Mouse (Mus musculus): ENCODE measurements at regions not wholly inside any gene's neighbourhood (a gene's known extent, or its start where the extent isn't known, plus 50 kb on each side); places are given as distances from the start of the nearest gene placed in this dataset.
A peak's percentile ranks its signal among the peaks of the same experiment; 100 is the strongest.

GRCm38 (mm10) chr5:53329591-53329990 lies 62.7 kb downstream of the Smim20 start:
- DNase-seq: no peak

DNA sequence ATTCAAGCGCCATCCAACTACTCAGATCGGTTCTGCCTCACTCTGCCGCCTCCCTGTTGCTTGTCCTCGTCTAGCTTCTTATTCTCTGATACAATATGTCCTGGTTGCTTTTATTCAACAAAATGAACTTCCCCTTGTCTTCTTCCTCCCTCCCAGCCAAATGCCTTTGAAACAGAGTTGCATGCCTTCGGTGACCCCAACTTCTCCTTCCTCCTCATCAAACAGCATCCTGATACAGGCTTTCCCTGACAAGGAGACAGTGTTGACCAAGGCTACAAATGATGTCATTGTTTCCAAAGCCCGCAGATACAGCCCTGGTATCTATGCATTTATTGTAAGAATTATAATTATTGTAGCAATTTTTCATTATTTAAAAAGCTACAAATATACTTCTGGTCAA lies 69.8 kb downstream of the Smim20 start:
- no peak for DNase-seq

GRCm38 (mm10) chr5:53337816-53338215 lies 70.9 kb downstream of the Smim20 start:
- no peak for DNase-seq

GRCm38 (mm10) chr5:53345164-53345563 lies 78.3 kb downstream of the Smim20 start:
- DNase-seq: no peak

DNA sequence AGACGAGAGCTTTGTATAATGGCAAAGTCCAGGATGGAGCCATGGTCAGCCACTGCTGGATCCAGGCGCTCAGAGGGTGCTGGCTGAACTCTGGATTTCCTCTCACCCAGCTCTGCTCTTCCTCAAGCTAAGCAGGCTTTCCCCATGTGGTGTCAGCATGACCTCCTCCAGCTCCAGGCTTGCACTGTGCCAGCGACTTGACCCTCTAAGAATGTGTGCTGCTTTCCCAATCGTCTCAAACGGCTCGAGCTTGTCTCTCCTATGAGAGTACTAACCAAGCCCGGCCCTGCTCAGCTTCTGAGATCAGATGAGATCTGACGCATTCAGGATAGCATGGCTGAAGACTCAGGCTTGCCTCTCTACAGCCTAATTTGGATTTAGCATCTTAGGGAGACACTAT lies 79.1 kb downstream of the Smim20 start:
- no peak for DNase-seq

DNA sequence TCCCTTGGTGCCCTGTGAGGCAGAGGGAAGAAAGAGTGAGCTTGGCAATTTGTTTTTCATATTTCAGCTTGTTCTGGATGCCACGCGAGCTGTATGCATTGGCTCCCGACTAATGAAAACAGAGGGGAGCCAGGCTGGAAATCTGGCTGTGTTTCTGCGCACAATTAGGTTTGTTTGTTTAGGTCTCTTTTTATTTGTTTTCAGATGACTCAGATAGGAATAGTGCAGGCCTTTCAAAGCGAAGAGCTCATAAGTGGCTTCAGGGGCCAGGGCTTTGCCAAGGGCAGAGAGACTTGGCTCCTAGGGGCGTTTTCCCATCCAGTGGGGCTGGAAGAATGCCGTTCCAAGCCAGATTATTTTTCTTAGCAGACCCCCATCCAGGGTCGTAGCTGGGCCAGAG lies 79.9 kb downstream of the Smim20 start:
- no peak for DNase-seq

DNA sequence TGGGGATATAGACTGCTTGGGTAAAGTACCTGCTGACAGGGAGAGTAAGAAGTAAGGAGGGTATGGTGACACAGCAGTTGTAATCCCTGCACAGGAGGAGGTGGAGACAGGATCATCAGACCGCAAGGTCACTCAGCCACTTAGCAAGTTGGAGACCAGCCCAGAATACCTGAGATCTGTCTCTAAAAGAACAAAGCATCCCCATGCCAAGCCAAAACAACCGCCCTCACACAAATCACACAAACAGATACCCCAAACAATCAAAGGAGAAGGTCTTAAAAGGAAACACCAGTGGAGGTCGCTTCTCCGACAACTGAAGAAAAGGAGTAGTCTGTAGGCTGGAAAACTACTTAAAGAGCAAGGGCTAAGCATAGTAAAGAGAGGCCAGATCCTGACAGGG lies 86.0 kb downstream of the Smim20 start:
- DNase-seq: no peak

DNA sequence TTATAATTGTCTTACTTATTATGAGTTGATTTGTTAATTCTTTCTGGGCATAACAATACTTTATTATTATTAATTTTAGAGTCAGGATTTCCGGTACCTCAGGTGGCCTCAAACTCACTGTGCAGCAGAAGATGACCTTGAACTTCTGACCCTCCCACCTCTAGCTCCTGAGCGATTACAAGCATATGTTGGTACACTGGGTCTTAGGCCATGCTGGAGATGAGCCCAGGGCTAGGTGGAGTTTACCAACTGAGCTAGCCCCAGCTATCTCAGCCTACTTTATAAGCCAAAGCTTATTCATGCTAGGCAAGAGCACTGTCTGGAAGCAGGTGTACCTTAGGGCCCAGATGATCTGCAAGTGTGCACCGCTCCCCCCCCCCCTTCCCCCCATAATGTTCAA lies 87.4 kb downstream of the Smim20 start:
- DNase-seq: no peak

- peak; percentile 82 for DNase-seq
These were observed 88.2 kb downstream of the Smim20 start for GRCm38 (mm10) chr5:53355069-53355468.

DNA sequence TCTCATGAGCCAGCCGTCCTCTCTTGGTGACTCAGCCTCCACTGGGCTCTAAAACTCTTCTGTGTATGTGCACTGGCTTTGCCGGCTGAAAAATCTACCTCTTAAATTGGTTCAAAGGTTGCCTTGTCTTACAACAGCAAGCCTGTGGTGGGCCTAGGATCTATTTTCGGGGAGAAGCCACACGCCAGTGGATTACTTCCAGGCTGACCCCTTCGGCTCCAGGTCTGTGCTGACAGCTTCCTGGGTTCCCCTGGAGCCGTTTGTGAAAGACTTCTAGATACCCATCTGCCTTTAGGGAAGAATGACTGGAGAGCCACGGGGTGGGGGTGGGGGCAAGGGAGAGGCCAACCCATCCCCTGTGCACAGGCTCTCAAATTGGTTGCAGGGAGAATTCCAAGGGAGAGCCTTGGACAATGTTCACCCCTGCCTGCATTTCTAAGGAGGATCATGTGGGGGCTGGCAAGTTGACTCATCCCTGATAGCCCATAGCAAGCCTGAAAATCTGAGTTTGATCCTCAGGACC lies 90.3 kb downstream of the Smim20 start:
- no peak for DNase-seq

GRCm38 (mm10) chr5:53358181-53358580 lies 91.3 kb downstream of the Smim20 start:
- no peak for DNase-seq

- DNase-seq: no peak
These were observed 93.0 kb downstream of the Smim20 start for GRCm38 (mm10) chr5:53359887-53360286.

GRCm38 (mm10) chr5:53361295-53361694 lies 94.4 kb downstream of the Smim20 start:
- DNase-seq: no peak

GRCm38 (mm10) chr5:53363898-53364297 lies 97.0 kb downstream of the Smim20 start:
- no peak for DNase-seq

DNA sequence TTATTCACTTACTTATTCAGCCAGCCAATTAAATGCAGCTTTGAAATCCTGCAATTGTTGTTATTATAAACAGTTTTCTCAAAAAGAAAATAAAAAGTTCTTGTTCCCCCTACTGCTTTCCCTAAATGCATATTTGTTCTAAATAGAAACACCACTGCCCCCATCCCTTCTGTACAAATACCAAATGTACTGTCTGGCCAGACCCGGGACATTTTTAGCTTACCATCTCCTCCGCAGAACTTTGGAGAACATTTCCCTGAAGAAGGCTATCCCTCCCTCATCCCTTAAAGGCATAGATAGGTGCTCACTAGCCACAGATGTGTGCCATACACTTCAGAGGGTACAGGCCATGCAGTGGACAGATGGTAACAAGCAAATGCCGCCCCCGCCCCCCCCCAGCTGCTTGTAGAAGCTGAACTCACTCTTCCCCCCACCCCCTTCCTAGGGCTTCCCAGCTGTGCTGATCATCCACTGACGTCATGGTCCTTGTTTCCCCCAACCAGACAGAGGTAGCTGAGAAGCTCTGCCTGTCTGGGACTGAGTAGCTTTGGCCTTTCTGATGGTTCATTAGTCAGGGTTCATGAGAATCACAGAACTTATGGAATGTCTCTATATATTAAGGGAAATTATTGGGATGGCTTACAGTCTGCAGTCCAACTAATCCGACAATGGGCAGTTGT lies 98.9 kb upstream of the Rbpj start:
- no peak for DNase-seq

DNA sequence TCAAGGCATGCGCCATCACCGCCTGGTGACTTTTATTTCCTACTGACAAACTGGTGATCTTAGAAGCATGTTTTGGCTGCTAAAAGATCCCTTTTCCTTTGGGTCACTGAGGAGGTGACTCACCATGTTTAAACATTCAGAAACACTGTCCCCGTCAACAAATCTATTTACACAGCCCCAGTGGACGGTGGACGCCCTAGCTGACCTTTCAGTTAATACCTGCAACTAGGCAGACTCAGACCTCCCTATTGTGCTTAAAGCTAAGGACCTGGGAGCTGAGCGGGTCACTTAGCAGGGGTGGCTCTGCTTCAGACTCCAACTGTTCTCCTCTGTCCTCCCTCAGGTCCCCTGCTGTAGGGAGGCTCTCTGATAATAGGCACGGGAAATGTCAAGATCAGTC lies 95.7 kb upstream of the Rbpj start:
- no peak for DNase-seq

DNA sequence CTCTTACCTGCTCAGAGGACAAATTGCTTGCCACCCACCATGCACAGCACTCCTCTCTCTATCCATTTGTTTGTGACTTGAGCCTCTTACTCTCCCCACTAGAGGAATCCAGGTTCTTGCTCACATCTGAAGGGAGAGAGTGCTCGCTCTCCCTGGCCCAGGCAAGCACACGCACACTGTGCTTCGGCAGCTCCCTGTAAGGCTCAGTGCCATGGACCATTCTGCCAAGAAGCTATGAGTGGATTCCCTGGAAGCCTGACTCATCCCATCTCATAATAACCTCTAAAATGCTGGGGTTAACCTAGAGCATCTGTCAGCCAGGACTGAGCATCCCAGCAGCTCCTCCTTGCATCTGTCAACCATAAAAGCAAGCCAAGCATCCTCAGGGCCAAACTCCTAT lies 94.3 kb upstream of the Rbpj start:
- DNase-seq: no peak

DNA sequence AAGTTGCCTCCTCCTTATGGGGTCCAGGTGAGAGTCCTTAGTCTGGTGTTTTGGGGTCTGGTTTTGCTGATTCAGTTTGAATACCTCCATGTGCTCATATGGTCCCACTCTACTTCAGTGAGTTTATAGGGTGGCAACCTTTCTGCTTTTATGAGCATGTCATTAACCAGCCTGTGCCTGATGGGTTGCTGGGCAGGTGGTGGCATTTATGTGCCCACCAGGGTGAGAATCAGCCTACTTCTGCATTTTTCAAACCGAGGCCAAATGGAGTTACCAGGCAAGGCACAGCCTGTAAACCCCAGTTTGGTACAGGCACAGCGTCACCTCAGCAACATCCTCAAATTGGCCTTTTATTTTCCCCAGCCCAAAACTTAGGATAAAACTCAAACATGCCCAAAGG lies 92.6 kb upstream of the Rbpj start:
- no peak for DNase-seq

DNA sequence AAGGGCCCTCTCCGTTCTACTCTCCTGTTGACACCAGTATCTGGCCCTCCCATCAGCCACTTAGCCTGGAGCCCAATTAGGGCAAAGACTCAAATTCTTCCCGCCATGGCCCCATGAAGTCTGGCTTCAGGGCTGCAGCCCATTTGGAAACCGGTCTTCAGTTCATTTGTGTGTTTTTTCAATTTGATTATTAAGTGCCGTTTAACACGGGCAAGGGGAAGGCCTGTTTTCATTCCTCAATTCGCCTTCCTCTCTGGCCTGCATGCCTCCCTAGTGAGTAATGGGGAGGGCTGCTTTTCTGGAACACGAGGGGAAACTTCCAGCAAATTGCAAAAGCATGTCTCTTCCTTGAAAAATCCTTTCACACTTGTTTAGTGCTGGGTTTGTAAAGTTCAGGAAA lies 89.1 kb upstream of the Rbpj start:
- DNase-seq: no peak

DNA sequence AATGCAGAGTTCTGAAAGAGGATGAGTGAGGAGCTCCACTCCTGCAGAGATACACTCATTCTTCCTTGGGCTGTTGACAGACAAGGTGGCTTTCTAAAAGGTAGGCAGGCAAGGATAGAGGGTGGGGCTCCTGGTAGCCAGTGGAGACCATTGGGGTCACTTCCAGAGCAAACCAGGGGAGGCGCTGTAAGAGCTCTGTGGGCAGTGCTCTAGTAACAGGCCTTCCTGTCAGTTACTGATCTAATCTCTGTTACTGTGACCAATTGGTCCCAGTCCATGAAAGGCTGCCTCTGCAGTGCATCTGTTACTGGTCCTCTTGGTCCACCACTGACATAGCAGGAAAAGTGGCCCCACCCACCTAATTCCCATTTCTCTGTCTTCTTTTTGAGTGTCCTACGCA lies 88.3 kb upstream of the Rbpj start:
- no peak for DNase-seq

- no peak for DNase-seq
These were observed 87.8 kb upstream of the Rbpj start for GRCm38 (mm10) chr5:53378106-53378505.

DNA sequence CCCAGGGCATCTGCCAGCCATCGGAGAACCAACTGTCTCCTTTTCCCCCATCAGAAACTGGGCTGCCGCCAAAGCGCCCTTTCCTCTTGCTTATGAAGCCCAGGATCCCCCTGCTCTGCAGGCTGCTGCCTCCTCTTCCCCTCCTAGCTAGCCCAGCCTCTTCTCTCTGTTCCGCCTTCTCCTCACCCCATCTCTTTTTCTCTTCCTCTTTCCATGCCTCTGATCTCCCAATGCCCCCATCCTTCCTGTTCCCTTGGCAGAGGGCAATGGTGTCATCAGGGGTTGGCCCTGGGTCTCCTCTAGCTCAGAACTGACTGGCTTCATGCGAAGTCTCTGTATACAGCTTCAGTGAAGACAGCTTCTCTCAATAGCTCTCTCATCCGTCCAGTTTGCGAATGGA lies 87.4 kb upstream of the Rbpj start:
- DNase-seq: no peak

GRCm38 (mm10) chr5:53379612-53380011 lies 86.3 kb upstream of the Rbpj start:
- DNase-seq: no peak

GRCm38 (mm10) chr5:53380203-53380602 lies 85.7 kb upstream of the Rbpj start:
- DNase-seq: no peak

GRCm38 (mm10) chr5:53381492-53382199 lies 84.3 kb upstream of the Rbpj start:
- DNase-seq: no peak

Data from thymus, postnatal 14 days (tissue).